Mouse (Mus musculus) liver, postnatal 0 days (tissue): ENCODE results near the gene Phb. TPM values are rescaled to one million over a fixed set of nuclear protein-coding genes. Genes with fewer than 3 reads are reported as not detected.

Experiments used
- ATAC-seq: fragments of 200-750 bp; cut with Nextera tagmentation; 2 replicates; pipeline ENCODE4 v1.8.0; 2017; ENCODE audit warnings: mild to moderate bottlenecking, moderate library complexity
- DNase-seq: peaks from one replicate; pipeline ENCODE4 v3.0.0-alpha.2; 2016
- H3K27ac ChIP-seq: fragments of 300-500 bp; sonication (generic); 2 replicates; pipeline ENCODE4 v1.5.1; 2014; ENCODE audit warnings: antibody characterized with exemption, moderate library complexity, mild to moderate bottlenecking, low read depth
- H3K27me3 ChIP-seq: fragments of 300-500 bp; sonication (generic); 2 replicates; pipeline ENCODE4 v1.6.1; 2014; ENCODE audit warnings: low read length, control low read depth, mixed read lengths; ENCODE audit not compliant: insufficient read depth
- H3K36me3 ChIP-seq: fragments of 300-500 bp; sonication (generic); replicated peaks from 2 replicates; pipeline ENCODE4 v1.6.1; 2014; ENCODE audit warnings: mild to moderate bottlenecking, control low read depth, low read length, moderate library complexity, mixed read lengths; ENCODE audit not compliant: insufficient read depth
- H3K4me1 ChIP-seq: fragments of 300-500 bp; sonication (generic); 2 replicates; pipeline ENCODE4 v1.6.1; 2014; ENCODE audit warnings: antibody characterized with exemption, mild to moderate bottlenecking, control low read depth; ENCODE audit not compliant: insufficient read depth
- H3K4me2 ChIP-seq: fragments of 300-500 bp; sonication (generic); 2 replicates; pipeline ENCODE4 v1.6.1; 2014; ENCODE audit warnings: low read depth, mild to moderate bottlenecking, low read length, moderate library complexity, mixed read lengths
- H3K4me3 ChIP-seq: fragments of 300-500 bp; sonication (generic); 2 replicates; pipeline ENCODE4 v1.5.1; 2014; ENCODE audit warnings: low read depth, low read length
- H3K9ac ChIP-seq: fragments of 300-500 bp; sonication (generic); replicated peaks from 2 replicates; pipeline ENCODE4 v1.6.1; 2014; ENCODE audit warnings: mild to moderate bottlenecking, moderate library complexity
- H3K9me3 ChIP-seq: fragments of 300-500 bp; sonication (generic); 2 replicates; pipeline ENCODE4 v1.6.1; 2016; ENCODE audit warnings: mild to moderate bottlenecking, control low read depth, low read length, mixed read lengths
- CTCF ChIP-seq: sonication (generic); IDR thresholded peaks from 2 replicates; pipeline ENCODE4 v1.5.1; 2016; ENCODE audit warnings: antibody characterized with exemption, low read depth
- EP300 ChIP-seq: IDR thresholded peaks from 2 replicates; pipeline ENCODE4 v1.6.1; 2016; ENCODE audit warnings: antibody characterized with exemption, low read depth, mild to moderate bottlenecking
- WGBS: fragments of 180-500 bp; shearing (Covaris S2); extraction: QIAGEN DNeasy Blood & Tissue Kit; methylation state at CpG from one replicate; pipeline ENCODE4 v1.1.7; 2014; ENCODE audit not compliant: insufficient replicate concordance; 5-methylcytosine and 5-hydroxymethylcytosine counted together
- polyA plus RNA-seq: library from polyadenylated mRNA; unstranded; fragments of >200 nt; fragmentation: Nextera tagmentation; extraction: Ambion mirVana; gene quantifications from 2 replicates; pipeline ENCODE4 v1.2.1, GENCODE M21; 2015

Gene Phb
- polyA plus RNA-seq, 1 experiment from 2014 or later = 236 TPM

DNA sequence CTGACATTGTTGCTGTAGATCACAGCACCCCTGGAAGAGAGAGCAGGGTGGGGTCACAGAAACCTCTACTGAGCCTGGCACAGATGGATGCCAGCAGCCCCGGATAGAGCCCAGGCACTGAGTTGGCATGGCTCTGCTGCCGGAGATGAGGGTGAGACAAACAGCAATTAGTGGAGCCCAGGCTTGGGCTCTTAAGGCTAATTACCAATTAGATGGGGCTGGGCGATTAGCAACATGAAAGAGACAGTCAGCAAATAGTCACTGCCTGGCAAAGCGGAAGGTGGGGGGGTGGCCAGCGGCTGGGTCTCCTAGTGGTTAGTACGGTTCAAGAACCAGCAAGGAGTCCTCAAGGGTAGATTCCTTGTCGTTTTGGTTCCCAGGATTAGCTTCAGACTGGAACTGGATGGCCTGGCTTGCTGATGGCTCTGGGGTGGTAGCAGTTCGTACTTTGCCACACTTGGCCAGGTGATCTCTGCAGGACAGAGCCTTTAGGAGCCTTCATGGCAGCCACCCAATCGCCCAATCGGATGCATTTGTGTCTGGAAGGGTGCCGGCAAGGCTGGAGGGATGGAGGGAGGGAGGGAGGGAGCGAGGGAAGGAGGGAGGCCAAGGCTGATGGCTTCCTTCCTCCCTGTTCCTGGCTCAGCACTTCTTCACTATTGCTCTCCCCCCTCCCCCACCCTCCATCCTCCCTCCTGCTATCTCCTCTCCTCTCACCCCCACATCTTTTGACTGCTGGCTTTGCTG lies 24.1 kb upstream of the Phb start:
- Histone ChIP-seq H3K9me3 (no peaks in the 10 kb centered on the region), H3K4me3 (no peak overlapping the region), H3K36me3 (no peaks in the 10 kb centered on the region), H3K9ac (no peak overlapping the region), H3K27me3 (peaks cover 51% of the 10 kb centered on the region), H3K4me2 (no peak overlapping the region), H3K4me1 (no peaks in the 10 kb centered on the region), H3K27ac (no peak overlapping the region)
- 34% methylated on average over 10 of the region's 12 CpGs for WGBS
- TF ChIP-seq CTCF = no peak
- TF ChIP-seq EP300 = no peak
- no peak for ATAC-seq
- no peak for DNase-seq

DNA sequence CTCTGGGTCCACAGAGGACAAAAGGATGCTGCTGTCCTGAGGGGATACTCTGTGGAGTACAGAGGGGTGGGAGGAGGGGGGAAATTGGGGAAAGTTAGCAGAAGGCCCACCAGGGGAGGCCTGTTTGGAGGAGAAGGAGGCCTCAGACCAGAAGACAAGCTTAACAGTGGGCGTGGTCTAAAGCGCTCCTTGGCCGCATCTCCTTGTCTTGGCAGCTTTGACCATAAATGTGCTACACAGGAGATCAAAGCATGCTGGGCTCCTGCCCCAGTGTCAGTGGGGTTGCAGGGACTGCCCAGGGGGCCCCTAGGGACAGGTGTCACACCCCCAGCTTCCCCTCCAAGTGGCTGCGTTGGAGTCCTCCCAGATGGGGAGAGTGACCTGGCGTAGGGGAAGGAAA lies 22.9 kb upstream of the Phb start:
- H3K9ac ChIP-seq = no peak overlapping the region
- no peak overlapping the region for H3K4me3 ChIP-seq
- H3K27me3 ChIP-seq = peaks cover 54% of the 10 kb centered on the region
- no peak overlapping the region for H3K27ac ChIP-seq
- H3K9me3 ChIP-seq = no peaks in the 10 kb centered on the region
- DNase-seq (no peak), ATAC-seq (no peak)
- no peak overlapping the region for H3K4me2 ChIP-seq
- no peaks in the 10 kb centered on the region for H3K36me3 ChIP-seq
- no peaks in the 10 kb centered on the region for H3K4me1 ChIP-seq
- no peak for TF ChIP-seq EP300
- TF ChIP-seq CTCF = no peak
- WGBS = 38% methylated on average over 5 of the region's 5 CpGs

DNA sequence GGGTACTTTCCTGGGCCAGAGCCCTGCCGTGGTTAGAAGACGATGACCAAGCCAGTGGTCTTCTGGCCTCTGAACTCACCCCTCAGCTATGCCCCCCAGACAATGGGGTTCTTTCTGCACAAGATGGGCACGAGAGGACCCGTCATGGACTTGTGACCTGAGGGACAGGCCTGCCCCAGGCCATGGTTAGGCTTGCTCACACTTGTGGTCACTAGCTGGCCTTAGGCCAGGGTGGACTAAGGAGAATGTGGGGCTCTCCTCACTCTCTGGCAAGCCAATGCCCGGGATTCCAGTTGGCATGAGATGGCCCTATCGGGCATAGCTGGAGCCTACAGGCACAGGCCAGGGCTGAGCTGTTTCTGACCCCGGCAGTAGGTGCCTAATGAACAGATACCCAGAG lies 22.4 kb upstream of the Phb start:
- TF ChIP-seq EP300 = no peak
- TF ChIP-seq CTCF = no peak
- Histone ChIP-seq H3K9ac (no peak overlapping the region), H3K4me3 (no peak overlapping the region), H3K4me1 (no peaks in the 10 kb centered on the region), H3K4me2 (no peak overlapping the region), H3K27ac (no peak overlapping the region), H3K36me3 (no peaks in the 10 kb centered on the region), H3K27me3 (peaks cover 59% of the 10 kb centered on the region), H3K9me3 (no peaks in the 10 kb centered on the region)
- DNase-seq = no peak
- 62% methylated on average over 7 of the region's 7 CpGs for WGBS
- ATAC-seq = no peak

DNA sequence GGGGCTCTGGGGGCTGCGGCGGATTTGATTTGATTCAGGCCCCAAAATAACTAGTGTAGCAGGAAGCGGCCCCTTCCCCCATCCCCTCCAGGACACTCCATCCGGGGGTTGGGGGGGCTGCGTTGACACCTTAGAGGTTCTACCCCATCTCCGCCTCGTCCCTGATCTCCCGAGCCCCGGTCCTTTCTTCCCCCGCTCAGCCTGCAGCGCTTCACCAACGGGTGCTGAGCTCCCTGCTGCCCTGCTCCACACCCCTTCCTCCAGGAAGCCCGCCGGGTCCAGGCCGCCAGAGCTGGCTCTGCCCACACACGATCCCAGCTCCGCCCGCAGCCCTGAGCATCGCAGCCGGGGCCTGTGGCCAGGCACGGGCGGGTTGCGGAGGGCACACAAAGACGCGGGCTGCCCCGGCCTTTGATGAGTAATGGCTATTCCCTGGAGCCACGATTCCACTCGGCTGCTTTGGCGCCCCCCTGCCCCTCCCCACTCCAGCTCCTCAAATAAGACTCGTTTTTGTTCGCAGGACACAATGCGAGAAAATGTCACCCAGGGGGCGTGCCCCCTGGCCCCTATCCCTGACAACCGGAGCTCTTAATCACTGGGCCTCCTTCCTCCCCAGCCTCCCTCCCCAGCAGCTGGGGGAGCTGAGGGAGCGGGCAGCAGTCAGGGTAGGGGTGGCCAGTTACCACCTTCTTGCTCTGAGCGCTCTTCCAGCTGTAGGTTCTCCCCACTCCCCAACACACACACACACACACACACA lies 21.2 kb upstream of the Phb start:
- H3K27me3 ChIP-seq = peaks cover 60% of the 10 kb centered on the region
- no peak for DNase-seq
- no peaks in the 10 kb centered on the region for H3K36me3 ChIP-seq
- no peak for ATAC-seq
- TF ChIP-seq EP300 = no peak
- no peak overlapping the region for H3K27ac ChIP-seq
- 5% methylated on average over 33 of the region's 36 CpGs for WGBS
- H3K9ac ChIP-seq = no peak overlapping the region
- no peaks in the 10 kb centered on the region for H3K9me3 ChIP-seq
- no peak overlapping the region for H3K4me3 ChIP-seq
- no peaks in the 10 kb centered on the region for H3K4me1 ChIP-seq
- H3K4me2 ChIP-seq = no peak overlapping the region

DNA sequence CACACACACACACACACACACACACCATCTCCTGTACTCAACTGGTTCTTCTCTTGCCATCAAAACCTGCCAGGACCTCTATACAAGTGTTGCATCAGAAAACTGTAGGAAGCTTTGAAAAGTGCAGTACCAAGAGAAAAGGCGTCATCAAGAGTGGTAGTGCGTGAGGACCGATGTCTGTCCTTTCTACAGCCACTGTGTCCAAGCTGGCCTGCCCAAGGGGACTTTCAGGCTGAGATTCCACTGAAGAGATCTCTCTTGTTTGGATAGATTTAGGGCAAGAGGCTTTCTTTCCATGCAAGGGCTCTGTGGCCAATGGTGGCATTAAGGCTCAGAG lies 20.6 kb upstream of the Phb start:
- DNase-seq (no peak), ATAC-seq (no peak)
- TF ChIP-seq EP300 (no peak), CTCF (no peak)
- H3K4me2 ChIP-seq = no peak overlapping the region
- no peak overlapping the region for H3K27ac ChIP-seq
- no peak overlapping the region for H3K4me3 ChIP-seq
- no peaks in the 10 kb centered on the region for H3K4me1 ChIP-seq
- peaks cover 64% of the 10 kb centered on the region for H3K27me3 ChIP-seq
- H3K9me3 ChIP-seq = no peaks in the 10 kb centered on the region
- no peak overlapping the region for H3K9ac ChIP-seq
- H3K36me3 ChIP-seq = no peaks in the 10 kb centered on the region
- 46% methylated on average over 3 of the region's 3 CpGs for WGBS

DNA sequence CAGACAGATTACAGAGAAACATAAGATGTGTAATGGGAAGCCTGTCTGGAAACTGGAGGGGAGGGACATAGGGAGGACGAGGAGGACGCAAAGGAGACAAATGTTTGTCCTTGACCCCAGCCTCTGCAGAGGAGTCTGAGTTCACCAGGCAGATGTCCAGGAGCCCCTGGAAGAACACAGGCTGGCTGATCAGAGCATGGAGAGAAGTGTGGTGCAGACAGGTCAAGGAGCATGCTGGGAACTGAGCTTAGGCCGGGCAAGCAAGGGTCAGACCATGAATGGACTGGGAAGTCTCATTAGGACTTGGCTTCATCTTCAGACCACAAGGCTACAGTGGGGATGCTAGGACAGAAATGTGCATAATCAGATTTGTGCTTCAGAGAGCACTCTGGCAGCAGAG lies 19.0 kb upstream of the Phb start:
- H3K4me2 ChIP-seq = no peak overlapping the region
- H3K4me3 ChIP-seq = no peak overlapping the region
- no peaks in the 10 kb centered on the region for H3K9me3 ChIP-seq
- H3K4me1 ChIP-seq = no peaks in the 10 kb centered on the region
- H3K9ac ChIP-seq = no peak overlapping the region
- ATAC-seq (no peak), DNase-seq (no peak)
- H3K27ac ChIP-seq = no peak overlapping the region
- 52% methylated on average over 3 of the region's 3 CpGs for WGBS
- peaks cover 66% of the 10 kb centered on the region for H3K27me3 ChIP-seq
- TF ChIP-seq CTCF (no peak), EP300 (no peak)
- no peaks in the 10 kb centered on the region for H3K36me3 ChIP-seq
